Mouse (Mus musculus) liver, embryonic 18 days (tissue): Measurements from ENCODE around the gene Zfp119a. TPM values are rescaled to one million over a fixed set of nuclear protein-coding genes. Genes with fewer than 3 reads are reported as not detected.

Experiments used
- polyA plus RNA-seq: library from polyadenylated mRNA; depleted of rRNA; stranded (reverse); fragments of >200 nt; gene quantifications from 2 replicates; pipeline ENCODE4 v1.2.3, GENCODE M21; 2012; rRNA removed

Zfp119a gene
- polyA plus RNA-seq, result 0.96 and 1.3 TPM in 2 replicates

GRCm38 (mm10) chr17:55878636-55879369 is at the start of gene Zfp119a:
Zfp119a (minus strand) TSS chr17:55878930.

Other genes with a start within 250 kb of the Zfp119a start
- gene Pot1b, start 166.3 kb downstream of the Zfp119a start, polyA plus RNA-seq, result 5.5 and 6.5 TPM in 2 replicates
- gene Adgre4, start 128.9 kb downstream of the Zfp119a start, polyA plus RNA-seq, result 1.6 and 1.7 TPM in 2 replicates
- gene Zfp959, start 13.2 kb upstream of the Zfp119a start, polyA plus RNA-seq, result 2.8 and 3.5 TPM in 2 replicates
- 1.1 and 1.5 TPM in 2 replicates for gene Zfp119b, start 70.6 kb upstream of the Zfp119a start, polyA plus RNA-seq
- gene Ebi3, start 73.7 kb upstream of the Zfp119a start, polyA plus RNA-seq, result 9.9 and 13.9 TPM in 2 replicates
- 4.5 and 5.0 TPM in 2 replicates for gene Yju2, start 80.2 kb upstream of the Zfp119a start, polyA plus RNA-seq
- 0.44 and 0.54 TPM in 2 replicates for gene Shd, start 91.5 kb upstream of the Zfp119a start, polyA plus RNA-seq
- 0.07 and 0.12 TPM in 2 replicates for gene Fsd1, start 107.6 kb upstream of the Zfp119a start, polyA plus RNA-seq
- 15.6 and 16.5 TPM in 2 replicates for gene Stap2, start 126.7 kb upstream of the Zfp119a start, polyA plus RNA-seq
- gene Mpnd, start 126.8 kb upstream of the Zfp119a start, polyA plus RNA-seq, result 28.4 and 34.8 TPM in 2 replicates
- gene Sh3gl1, start 157.7 kb upstream of the Zfp119a start, polyA plus RNA-seq, result 36.6 and 39.4 TPM in 2 replicates
- 6.3 and 6.8 TPM in 2 replicates for gene Chaf1a, start 161.5 kb upstream of the Zfp119a start, polyA plus RNA-seq
- 16.2 and 18.5 TPM in 2 replicates for gene Ubxn6, start 196.1 kb upstream of the Zfp119a start, polyA plus RNA-seq
- 21.8 and 24.8 TPM in 2 replicates for gene Hdgfl2, start 200.7 kb upstream of the Zfp119a start, polyA plus RNA-seq
- 1.8 and 2.7 TPM in 2 replicates for gene Plin4, start 230.9 kb upstream of the Zfp119a start, polyA plus RNA-seq
- gene Plin5, start 238.7 kb upstream of the Zfp119a start, polyA plus RNA-seq, result 30.3 and 41.4 TPM in 2 replicates
- 27.0 and 30.1 TPM in 2 replicates for gene Lrg1, start 243.1 kb upstream of the Zfp119a start, polyA plus RNA-seq